Mouse (Mus musculus): ENCODE measurements at regions not wholly inside any gene's neighbourhood (a gene's known extent, or its start where the extent isn't known, plus 50 kb on each side); places are given as distances from the start of the nearest gene placed in this dataset.

- H3K4me1 ChIP-seq (ENCODE audit: control insufficient read depth, insufficient read depth, low read length), result peaks cover 3% of the 10 kb centered on the region
- no peak overlapping the region for H3K9ac ChIP-seq (ENCODE audit: low read length)
- 88% methylated on average over 3 of the region's 3 CpGs for WGBS
- no peaks in the 10 kb centered on the region for H3K9me3 ChIP-seq (ENCODE audit: control insufficient read depth, low read length)
- DNase-seq (ENCODE audit: low spot score) (no peak), ATAC-seq (ENCODE audit: insufficient number of reproducible peaks, low FRiP score, low TSS enrichment, low read depth) (no peak)
- H3K27ac ChIP-seq (replicated peaks; ENCODE audit: low read depth, low read length), result no peak overlapping the region
- no peaks in the 10 kb centered on the region for H3K27me3 ChIP-seq (ENCODE audit: control insufficient read depth, insufficient read depth, low read length)
- H3K4me2 ChIP-seq (ENCODE audit: low read depth, severe bottlenecking), result no peak overlapping the region
- H3K36me3 ChIP-seq (ENCODE audit: control insufficient read depth, insufficient read depth, low read length), result no peaks in the 10 kb centered on the region
- no peak overlapping the region for H3K4me3 ChIP-seq (ENCODE audit: low read depth, low read length)
Observed at GRCm38 (mm10) chr1:189988864-189989263, 66.7 kb upstream of the Smyd2 start.

- Histone ChIP-seq H3K4me3 (ENCODE audit: low read depth, low read length) (no peak overlapping the region), H3K4me1 (ENCODE audit: control insufficient read depth, insufficient read depth, low read length) (peaks cover 3% of the 10 kb centered on the region), H3K27ac (replicated peaks; ENCODE audit: low read depth, low read length) (no peak overlapping the region), H3K9me3 (ENCODE audit: control insufficient read depth, low read length) (no peaks in the 10 kb centered on the region), H3K9ac (ENCODE audit: low read length) (no peak overlapping the region), H3K4me2 (ENCODE audit: low read depth, severe bottlenecking) (no peak overlapping the region), H3K27me3 (ENCODE audit: control insufficient read depth, insufficient read depth, low read length) (no peaks in the 10 kb centered on the region), H3K36me3 (ENCODE audit: control insufficient read depth, insufficient read depth, low read length) (no peaks in the 10 kb centered on the region)
- no peak for DNase-seq (ENCODE audit: low spot score)
- ATAC-seq (ENCODE audit: insufficient number of reproducible peaks, low FRiP score, low TSS enrichment, low read depth), result no peak
- WGBS, result 74% methylated on average over 11 of the region's 11 CpGs
Observed at GRCm38 (mm10) chr1:189985516-189986205, 63.5 kb upstream of the Smyd2 start.

- Histone ChIP-seq H3K9ac (ENCODE audit: low read length) (no peak overlapping the region), H3K4me2 (ENCODE audit: low read depth, severe bottlenecking) (no peak overlapping the region), H3K4me3 (ENCODE audit: low read depth, low read length) (no peak overlapping the region), H3K36me3 (ENCODE audit: control insufficient read depth, insufficient read depth, low read length) (no peaks in the 10 kb centered on the region), H3K9me3 (ENCODE audit: control insufficient read depth, low read length) (no peaks in the 10 kb centered on the region), H3K27me3 (ENCODE audit: control insufficient read depth, insufficient read depth, low read length) (no peaks in the 10 kb centered on the region), H3K27ac (replicated peaks; ENCODE audit: low read depth, low read length) (no peak overlapping the region), H3K4me1 (ENCODE audit: control insufficient read depth, insufficient read depth, low read length) (no peaks in the 10 kb centered on the region)
- ATAC-seq (ENCODE audit: insufficient number of reproducible peaks, low FRiP score, low TSS enrichment, low read depth) (no peak), DNase-seq (ENCODE audit: low spot score) (no peak)
- WGBS, result 81% methylated on average over 10 of the region's 10 CpGs
Observed at GRCm38 (mm10) chr1:189978244-189978643, 56.1 kb upstream of the Smyd2 start.

- 83% methylated on average over 9 of the region's 9 CpGs for WGBS
- no peak overlapping the region for H3K9ac ChIP-seq (ENCODE audit: low read length)
- H3K4me3 ChIP-seq (ENCODE audit: low read depth, low read length), result no peak overlapping the region
- no peak for DNase-seq (ENCODE audit: low spot score)
- H3K4me2 ChIP-seq (ENCODE audit: low read depth, severe bottlenecking), result no peak overlapping the region
- no peaks in the 10 kb centered on the region for H3K27me3 ChIP-seq (ENCODE audit: control insufficient read depth, insufficient read depth, low read length)
- no peaks in the 10 kb centered on the region for H3K36me3 ChIP-seq (ENCODE audit: control insufficient read depth, insufficient read depth, low read length)
- H3K4me1 ChIP-seq (ENCODE audit: control insufficient read depth, insufficient read depth, low read length), result no peaks in the 10 kb centered on the region
- H3K9me3 ChIP-seq (ENCODE audit: control insufficient read depth, low read length), result no peaks in the 10 kb centered on the region
- no peak overlapping the region for H3K27ac ChIP-seq (replicated peaks; ENCODE audit: low read depth, low read length)
- no peak for ATAC-seq (ENCODE audit: insufficient number of reproducible peaks, low FRiP score, low TSS enrichment, low read depth)
Observed at GRCm38 (mm10) chr1:189975660-189976059, 53.5 kb upstream of the Smyd2 start.

GRCm38 (mm10) chr1:189972790-189973406 lies 50.7 kb upstream of the Smyd2 start:
- Histone ChIP-seq H3K9me3 (ENCODE audit: control insufficient read depth, low read length) (no peaks in the 10 kb centered on the region), H3K27ac (replicated peaks; ENCODE audit: low read depth, low read length) (no peak overlapping the region), H3K27me3 (ENCODE audit: control insufficient read depth, insufficient read depth, low read length) (no peaks in the 10 kb centered on the region), H3K4me3 (ENCODE audit: low read depth, low read length) (no peak overlapping the region), H3K9ac (ENCODE audit: low read length) (no peak overlapping the region; the same call in 1 of the 2 replicates), H3K4me1 (ENCODE audit: control insufficient read depth, insufficient read depth, low read length) (no peaks in the 10 kb centered on the region), H3K36me3 (ENCODE audit: control insufficient read depth, insufficient read depth, low read length) (no peaks in the 10 kb centered on the region), H3K4me2 (ENCODE audit: low read depth, severe bottlenecking) (peak overlapping the region; percentile 37; the same call in 1 of the 2 replicates)
- peak; percentile 76; the same call in 1 of the 2 replicates for ATAC-seq (ENCODE audit: insufficient number of reproducible peaks, low FRiP score, low TSS enrichment, low read depth)
- DNase-seq (ENCODE audit: low spot score), result peak; percentile 95
- WGBS, result 20% methylated on average over 13 of the region's 13 CpGs

Measured in limb, embryonic 11.5 days (tissue).